Mouse (Mus musculus) 416B (cell line): ENCODE measurements around the gene Spata31d1c.
A peak's percentile ranks its signal among the peaks of the same experiment; 100 is the strongest.

Experiments used
- DNase-seq: peaks from one replicate; pipeline ENCODE4 v3.0.0; 2011; ENCODE audit warnings: low read depth

Gene Spata31d1c

DNA sequence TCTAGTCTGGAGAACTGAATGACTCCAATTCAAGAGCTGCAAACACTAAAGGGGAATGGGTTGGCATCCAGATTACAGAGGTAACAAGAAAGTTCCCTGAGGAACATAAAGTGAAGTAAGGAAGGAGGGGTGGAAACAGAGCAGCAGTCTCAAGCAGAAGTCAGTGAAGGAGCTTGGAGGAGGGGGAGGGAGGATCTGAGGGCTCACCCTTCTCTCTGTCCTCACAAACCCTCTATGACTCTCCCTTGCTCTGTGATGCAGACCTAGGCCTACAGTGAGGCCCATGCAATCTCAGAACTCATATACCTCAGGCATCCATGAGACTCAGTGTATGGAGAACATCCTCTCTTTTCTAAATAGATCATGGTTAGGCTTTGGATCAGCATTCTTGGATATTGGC lies at the start of gene Spata31d1c:
Gene Spata31d1c (plus strand): TSS at position 301 of the 400 bp plus-strand sequence.
- DNase-seq = no peak

DNA sequence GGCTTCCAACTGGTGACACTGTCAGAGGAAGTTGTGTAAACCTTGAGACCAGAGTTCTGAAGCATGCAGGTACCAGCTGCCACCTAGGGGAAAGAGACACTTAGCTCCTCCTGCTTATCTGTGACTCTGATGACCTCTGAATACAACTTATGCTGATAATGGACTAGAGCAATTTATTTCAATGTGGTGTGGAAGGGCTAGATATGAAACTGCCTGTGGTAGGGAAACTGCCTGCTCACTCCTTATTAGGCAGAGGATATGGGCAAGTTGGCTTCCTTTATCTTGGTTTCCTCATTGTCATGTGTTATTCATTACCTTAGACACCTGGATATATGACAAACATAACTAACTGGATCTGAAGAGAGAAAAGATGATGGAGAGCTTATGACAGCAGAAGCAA lies 44.0 kb upstream of the Spata31d1c start:
- no peak for DNase-seq

DNA sequence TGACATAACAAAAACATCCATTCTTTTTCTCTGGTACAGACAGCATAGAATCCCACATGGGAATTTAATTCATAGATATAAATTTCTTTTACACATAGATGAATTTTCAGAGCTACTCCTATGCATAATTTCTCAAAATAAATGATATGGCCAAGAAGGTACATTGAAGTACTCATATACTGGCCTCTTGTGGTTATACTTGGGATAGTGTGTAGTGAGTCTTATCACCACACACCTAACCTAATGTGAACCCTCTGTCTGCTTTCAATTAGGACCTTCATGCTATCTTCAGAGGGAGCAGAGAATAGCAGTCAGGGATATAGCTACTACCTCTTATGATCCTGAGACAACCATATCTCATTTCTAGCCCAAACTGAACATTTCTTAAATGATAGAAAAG lies 27.4 kb upstream of the Spata31d1c start:
- DNase-seq = peak; percentile 25

DNA sequence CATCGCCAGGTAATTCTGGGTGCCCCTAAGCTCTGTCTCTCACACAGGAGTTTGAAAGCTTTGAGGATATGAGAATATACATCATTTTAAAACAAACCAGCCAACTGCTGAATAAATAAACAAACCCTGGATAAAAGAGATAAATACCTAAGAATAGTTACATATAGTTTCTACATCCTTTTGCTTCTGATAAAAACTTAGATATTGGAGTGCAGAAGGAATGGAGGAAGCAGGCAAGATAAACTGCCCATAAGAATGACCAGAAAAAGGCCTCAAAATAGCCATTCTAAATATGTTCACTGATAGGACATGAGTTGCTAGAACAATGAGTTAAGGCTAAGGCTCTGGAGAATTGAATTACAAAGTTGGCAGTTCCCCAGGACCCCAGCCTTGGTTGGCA lies 26.1 kb upstream of the Spata31d1c start:
- DNase-seq = no peak

DNA sequence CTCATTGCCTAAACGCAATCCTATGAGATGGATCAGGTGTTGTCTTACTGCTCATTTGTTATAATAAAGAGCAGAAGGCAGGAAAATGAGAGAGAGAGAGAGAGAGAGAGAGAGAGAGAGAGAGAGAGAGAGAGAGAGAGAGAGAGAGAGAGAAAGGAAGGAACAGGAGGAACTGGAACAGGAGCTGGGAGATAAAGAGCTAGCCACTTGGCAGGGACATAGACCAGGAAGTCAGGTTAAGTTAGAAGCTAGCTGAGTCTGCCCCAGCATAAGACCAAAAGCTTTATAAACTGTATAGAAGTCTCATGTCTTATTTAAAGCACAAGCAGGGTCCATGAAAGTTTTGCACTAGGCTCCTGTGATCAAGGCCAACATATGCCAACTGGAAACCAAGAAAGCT lies 24.9 kb upstream of the Spata31d1c start:
- DNase-seq = no peak

DNA sequence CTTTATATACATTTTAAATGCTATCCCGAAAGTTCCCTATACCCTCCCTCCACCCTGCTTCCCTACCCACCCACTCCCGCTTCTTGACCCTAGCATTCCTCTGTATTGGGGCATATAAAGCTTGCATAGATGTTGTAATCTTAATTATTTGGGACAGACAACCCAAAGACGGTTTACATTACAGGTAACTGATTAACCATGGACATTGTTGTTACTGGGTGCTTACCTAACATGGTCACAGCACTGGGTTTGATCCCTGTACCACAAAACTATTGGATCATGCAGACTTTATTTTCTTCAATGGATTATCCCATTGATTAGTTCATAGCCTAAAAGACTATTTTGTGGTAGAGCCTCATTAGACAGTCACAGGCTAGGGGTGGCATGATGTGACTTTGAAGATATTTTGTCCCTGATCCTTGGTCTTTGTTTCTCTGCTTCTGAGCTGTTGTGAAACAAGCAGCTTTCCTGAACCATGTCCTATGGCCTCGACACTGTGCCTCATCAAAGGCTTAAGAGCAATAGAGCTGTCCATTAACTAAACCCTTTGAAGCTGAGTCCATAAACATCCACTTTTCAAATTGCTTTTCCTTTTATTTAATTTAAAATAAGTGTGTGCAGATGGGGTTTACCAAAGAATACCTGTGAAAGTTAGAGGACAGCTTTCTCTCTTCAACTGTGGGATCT lies 21.7 kb upstream of the Spata31d1c start:
- DNase-seq = no peak

DNA sequence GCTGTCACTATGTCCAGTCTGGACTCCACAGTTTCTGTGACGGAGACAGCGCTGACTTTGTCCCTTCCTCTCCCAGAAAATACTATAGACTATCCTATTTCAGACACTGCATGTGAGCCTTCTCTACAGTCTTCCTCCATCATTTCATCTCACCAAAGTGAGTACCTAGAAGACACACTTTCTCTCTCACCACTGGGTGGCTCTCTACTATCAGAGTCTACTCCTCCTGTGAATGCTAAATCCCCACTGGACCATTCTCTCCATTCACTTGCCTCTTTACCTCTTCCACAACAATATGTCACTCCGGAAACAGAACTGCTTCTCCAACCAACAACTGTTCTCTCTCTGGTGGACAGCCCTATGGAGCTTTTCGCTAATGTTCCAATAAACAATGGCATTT lies 2.2 kb downstream of the Spata31d1c start:
- peak; percentile 50 for DNase-seq

DNA sequence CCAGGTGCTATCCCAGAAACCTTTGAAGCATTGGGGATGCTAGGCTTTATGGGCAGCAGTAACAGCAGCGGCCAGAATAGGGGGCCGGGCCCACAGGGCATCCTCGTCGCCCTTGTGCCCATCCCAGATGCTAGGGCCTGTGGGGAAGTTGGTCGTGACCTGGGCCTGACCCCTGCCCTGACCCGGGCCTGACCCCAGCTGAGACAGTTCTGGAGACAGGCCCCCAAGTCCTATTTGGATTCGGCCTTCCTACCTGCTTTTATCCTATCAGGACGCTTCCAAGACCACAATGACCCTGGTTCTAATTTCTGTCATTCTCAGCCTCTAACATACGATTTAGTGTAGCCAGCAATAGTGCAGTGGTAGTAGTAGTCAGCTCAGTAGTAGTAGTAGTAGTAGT lies 19.8 kb downstream of the Spata31d1c start, which contains the start of gene Prss47:
Gene Prss47 (minus strand): TSS at position 101 of the 400 bp plus-strand sequence.
- DNase-seq = no peak

DNA sequence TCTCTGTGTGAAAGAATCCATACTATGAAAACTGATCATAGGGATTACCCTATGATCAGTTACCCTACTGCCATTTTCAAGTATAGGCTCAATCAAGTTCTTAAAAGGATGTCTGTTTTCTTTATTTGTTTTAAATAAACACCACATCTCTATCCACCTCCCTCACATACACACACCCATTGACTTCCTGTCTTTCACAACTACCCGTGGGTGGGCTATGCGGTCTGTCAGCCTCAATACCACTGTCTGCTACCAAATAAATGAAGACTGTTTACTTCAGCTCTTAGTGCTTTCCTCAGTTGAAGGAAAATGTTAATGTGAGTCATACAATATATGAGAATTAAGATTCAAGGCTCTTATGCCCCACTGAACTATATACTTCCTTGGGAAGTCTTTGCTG lies 37.1 kb downstream of the Spata31d1c start:
- DNase-seq = peak; percentile 26
